Mouse (Mus musculus) T-helper 1 cell (primary cell): ENCODE data around the gene Nelfe.

Source experiments
- in situ Hi-C: fragments of 300-600 bp; cut with MboI, MseI; formaldehyde crosslinking; loops from one replicate; pipeline ENCODE4 v1.15.1; 2025; ENCODE audit warnings: high pct_unique_total_duplicates

The Nelfe gene

GRCm38 (mm10) chr17:34840736-34841307 lies 9.4 kb upstream of the Nelfe start:
- in situ Hi-C loops, result no loop called here

GRCm38 (mm10) chr17:34844884-34845283 lies 5.3 kb upstream of the Nelfe start:
- in situ Hi-C loops, result no loop called here

GRCm38 (mm10) chr17:34847192-34847591 lies 3.0 kb upstream of the Nelfe start:
- in situ Hi-C loops, result no loop called here

GRCm38 (mm10) chr17:34847615-34848014 lies 2.6 kb upstream of the Nelfe start:
- in situ Hi-C loops, result no loop called here

GRCm38 (mm10) chr17:34850517-34851125 lies 430 bp downstream of the Nelfe start:
- in situ Hi-C loops, result loop anchor here (10.0 kb wide), 1 partner anchor 64 kb away; the partner anchor contains the start of gene Slc44a4

- in situ Hi-C loops, result loop anchor here (10.0 kb wide), 1 partner anchor 61 kb away; the partner anchor contains the start of gene Slc44a4
Measured at GRCm38 (mm10) chr17:34853511-34853910, 3.3 kb downstream of the Nelfe start.

- in situ Hi-C loops, result loop anchor here (10.0 kb wide), 1 partner anchor 60 kb away; the partner anchor contains the start of gene Slc44a4
Measured at GRCm38 (mm10) chr17:34854761-34855160, 4.6 kb downstream of the Nelfe start.

GRCm38 (mm10) chr17:34855825-34856224 lies 5.6 kb downstream of the Nelfe start:
- in situ Hi-C loops, result loop anchor here (10.0 kb wide), 1 partner anchor 59 kb away; the partner anchor contains the start of gene Slc44a4

GRCm38 (mm10) chr17:34858670-34859069 lies 8.5 kb downstream of the Nelfe start:
- in situ Hi-C loops, result loop anchor here (10.0 kb wide), 1 partner anchor 56 kb away; the partner anchor contains the start of gene Slc44a4

GRCm38 (mm10) chr17:34860514-34860913 lies 10.3 kb downstream of the Nelfe start:
- in situ Hi-C loops, result no loop called here

GRCm38 (mm10) chr17:34861704-34862415 lies 11.7 kb downstream of the Nelfe start:
- in situ Hi-C loops, result no loop called here

- in situ Hi-C loops, result no loop called here
Measured at GRCm38 (mm10) chr17:34862416-34863081, 12.4 kb downstream of the Nelfe start, which contains the start of gene Cfb. Gene Cfb, minus strand, starts transcription at chr17:34862518.

GRCm38 (mm10) chr17:34865981-34866380 lies 15.8 kb downstream of the Nelfe start:
- in situ Hi-C loops, result no loop called here

GRCm38 (mm10) chr17:34874321-34874720 lies 24.1 kb downstream of the Nelfe start:
- in situ Hi-C loops, result no loop called here

GRCm38 (mm10) chr17:34879336-34879879 lies 29.2 kb downstream of the Nelfe start, which contains the start of gene Zbtb12:
Gene Zbtb12, plus strand, starts transcription at chr17:34879483.
- in situ Hi-C loops, result no loop called here

GRCm38 (mm10) chr17:34881166-34881565 lies 31.0 kb downstream of the Nelfe start:
- in situ Hi-C loops, result no loop called here

GRCm38 (mm10) chr17:34881683-34882310 lies 31.6 kb downstream of the Nelfe start, which contains the start of gene Gm20547:
Gene Gm20547, minus strand, starts transcription at chr17:34882042.
- in situ Hi-C loops, result no loop called here

- in situ Hi-C loops, result no loop called here
Measured at GRCm38 (mm10) chr17:34883332-34883731, 33.1 kb downstream of the Nelfe start.

- in situ Hi-C loops, result no loop called here
Measured at GRCm38 (mm10) chr17:34884704-34885103, 34.5 kb downstream of the Nelfe start.

GRCm38 (mm10) chr17:34885615-34886014 lies 35.4 kb downstream of the Nelfe start:
- in situ Hi-C loops, result no loop called here

GRCm38 (mm10) chr17:34887942-34888341 lies 37.8 kb downstream of the Nelfe start:
- in situ Hi-C loops, result no loop called here
